Mouse (Mus musculus): Measurements from ENCODE around the gene Runx1. TPM values are rescaled to one million over a fixed set of nuclear protein-coding genes. Genes with fewer than 3 reads are reported as not detected.

Gene Runx1
- polyA plus RNA-seq, 1 experiment from 2014 or later, result 0.59 TPM

DNA sequence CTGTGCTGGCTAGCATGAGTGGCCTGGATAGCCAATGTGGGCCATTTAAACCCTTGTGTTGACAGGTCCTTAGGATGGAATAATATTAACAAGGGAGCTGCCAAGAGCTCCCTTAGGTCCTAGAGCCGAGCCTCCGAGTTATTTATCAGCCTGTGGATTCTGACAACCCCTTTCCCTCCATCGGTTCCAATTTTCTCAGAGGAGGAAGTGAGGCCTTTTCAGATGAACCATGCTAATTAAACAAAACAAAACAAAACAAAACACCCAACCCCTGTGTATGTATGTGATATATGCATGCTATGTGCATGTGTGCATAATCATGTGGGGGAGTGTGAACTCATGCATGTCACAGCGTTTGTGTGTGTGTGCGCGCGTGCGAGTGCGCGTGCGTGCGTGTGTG lies 3.3 kb downstream of the Runx1 start:
- no peak overlapping the region for H3K4me2 ChIP-seq (ENCODE audit: low read length)
- no peaks in the 10 kb centered on the region for H3K27me3 ChIP-seq (ENCODE audit: control insufficient read depth, insufficient read depth, low read depth, low read length)
- no peaks in the 10 kb centered on the region for H3K9me3 ChIP-seq (replicated peaks; ENCODE audit: control insufficient read depth, low read length, poor library complexity, severe bottlenecking)
- H3K4me1 ChIP-seq (ENCODE audit: control insufficient read depth, insufficient read depth, low read length), result no peaks in the 10 kb centered on the region
- WGBS, result 86% methylated on average over 12 of the region's 12 CpGs
- no peak overlapping the region for H3K9ac ChIP-seq (ENCODE audit: low read depth, low read length)
- no peak for ATAC-seq
- H3K36me3 ChIP-seq (ENCODE audit: control insufficient read depth, insufficient read depth, low read length), result no peaks in the 10 kb centered on the region
- no peak overlapping the region for H3K27ac ChIP-seq (ENCODE audit: low read length)
- H3K4me3 ChIP-seq (ENCODE audit: low read depth, low read length), result no peak overlapping the region

DNA sequence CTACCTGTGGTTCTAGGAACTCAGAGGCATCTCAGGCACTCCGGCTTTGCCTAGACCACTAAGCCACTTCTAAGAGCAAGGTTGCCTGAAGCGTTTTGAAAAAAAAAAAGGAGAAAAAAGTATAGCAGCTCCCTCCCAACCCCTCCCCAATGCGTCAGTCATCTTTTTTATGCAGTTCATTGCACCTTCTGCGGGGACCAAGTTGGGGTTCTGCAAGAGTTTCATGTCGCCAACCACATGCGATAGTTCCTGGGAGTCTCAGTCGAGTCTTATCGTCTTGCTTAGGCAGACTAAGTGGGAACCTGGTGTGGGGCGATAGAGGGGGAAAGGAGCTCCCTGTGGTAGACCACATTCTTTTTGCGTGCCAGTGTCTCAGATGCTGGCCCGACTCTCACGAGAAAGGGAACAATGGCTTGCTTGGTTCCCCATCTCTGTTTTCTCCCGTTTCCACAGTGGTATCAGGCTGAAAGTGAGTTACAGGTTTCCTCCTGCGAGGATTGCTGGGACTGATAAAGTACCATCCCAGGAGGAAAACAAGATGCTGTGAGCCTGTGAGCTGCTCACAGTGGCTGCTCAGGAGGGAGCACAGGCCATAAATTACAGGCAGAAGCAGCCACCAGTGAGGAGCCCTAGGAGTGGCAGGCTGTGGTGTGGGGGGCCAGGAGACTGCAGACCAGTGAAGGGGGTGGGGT lies 3.9 kb downstream of the Runx1 start:
- no peak overlapping the region for H3K9ac ChIP-seq (ENCODE audit: low read depth, low read length)
- WGBS, result 69% methylated on average over 14 of the region's 14 CpGs
- no peaks in the 10 kb centered on the region for H3K9me3 ChIP-seq (replicated peaks; ENCODE audit: control insufficient read depth, low read length, poor library complexity, severe bottlenecking)
- H3K4me2 ChIP-seq (ENCODE audit: low read length), result no peak overlapping the region
- no peaks in the 10 kb centered on the region for H3K4me1 ChIP-seq (ENCODE audit: control insufficient read depth, insufficient read depth, low read length)
- H3K4me3 ChIP-seq (ENCODE audit: low read depth, low read length), result no peak overlapping the region
- H3K27me3 ChIP-seq (ENCODE audit: control insufficient read depth, insufficient read depth, low read depth, low read length), result no peaks in the 10 kb centered on the region
- no peak for ATAC-seq
- H3K36me3 ChIP-seq (ENCODE audit: control insufficient read depth, insufficient read depth, low read length), result no peaks in the 10 kb centered on the region
- H3K27ac ChIP-seq (ENCODE audit: low read length), result no peak overlapping the region

DNA sequence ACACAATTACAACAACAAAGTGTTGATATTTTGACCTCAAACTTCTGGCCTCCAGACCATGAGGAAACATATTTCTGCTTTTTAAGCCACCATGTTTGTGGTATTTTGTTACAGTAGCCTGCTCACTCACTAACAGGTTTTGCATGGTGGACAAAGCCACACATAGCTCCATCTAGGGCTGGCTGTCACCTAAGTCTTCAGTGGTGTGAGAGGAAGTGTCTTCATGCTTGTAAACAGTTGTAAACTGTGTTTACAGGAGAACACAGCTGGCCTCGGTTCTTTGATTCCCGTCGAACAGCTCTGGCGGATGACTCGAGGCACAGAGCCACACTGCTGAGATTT lies 4.4 kb downstream of the Runx1 start:
- H3K27me3 ChIP-seq (ENCODE audit: control insufficient read depth, insufficient read depth, low read depth, low read length), result no peaks in the 10 kb centered on the region
- 84% methylated on average over 5 of the region's 5 CpGs for WGBS

DNA sequence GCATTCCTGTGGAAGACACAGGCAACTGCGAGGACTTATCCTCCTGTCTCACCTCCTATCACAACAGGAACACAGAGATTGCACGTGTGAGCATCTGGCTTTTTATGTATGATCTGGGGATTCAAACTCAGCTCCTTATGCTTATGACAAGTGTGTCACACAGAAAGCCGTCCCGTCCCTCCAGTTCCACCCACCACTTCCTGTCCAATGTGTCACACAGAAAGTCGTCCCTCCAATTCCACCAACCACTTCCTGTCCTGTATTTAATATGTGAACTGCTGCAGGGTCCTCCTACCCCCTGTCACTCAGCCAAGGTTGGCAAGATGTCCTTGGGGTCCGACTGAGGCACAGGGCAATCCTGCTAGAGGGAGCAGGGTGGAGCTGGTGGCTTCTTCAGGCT lies 5.5 kb downstream of the Runx1 start:
- no peaks in the 10 kb centered on the region for H3K4me1 ChIP-seq (ENCODE audit: control insufficient read depth, insufficient read depth, low read length)
- no peak overlapping the region for H3K4me2 ChIP-seq (ENCODE audit: low read length)
- WGBS, result 87% methylated on average over 6 of the region's 6 CpGs
- H3K36me3 ChIP-seq (ENCODE audit: control insufficient read depth, insufficient read depth, low read length), result no peaks in the 10 kb centered on the region
- ATAC-seq, result no peak
- no peak overlapping the region for H3K27ac ChIP-seq (ENCODE audit: low read length)
- no peaks in the 10 kb centered on the region for H3K9me3 ChIP-seq (replicated peaks; ENCODE audit: control insufficient read depth, low read length, poor library complexity, severe bottlenecking)
- H3K9ac ChIP-seq (ENCODE audit: low read depth, low read length), result no peak overlapping the region
- no peak overlapping the region for H3K4me3 ChIP-seq (ENCODE audit: low read depth, low read length)
- H3K27me3 ChIP-seq (ENCODE audit: control insufficient read depth, insufficient read depth, low read depth, low read length), result no peaks in the 10 kb centered on the region

More for the DNA sequence above, 4.4 kb downstream of the Runx1 start:
- Histone ChIP-seq H3K4me2 (ENCODE audit: low read length) (no peak overlapping the region), H3K4me3 (ENCODE audit: low read depth, low read length) (no peak overlapping the region), H3K4me1 (ENCODE audit: control insufficient read depth, insufficient read depth, low read length) (no peaks in the 10 kb centered on the region), H3K27ac (ENCODE audit: low read length) (no peak overlapping the region), H3K36me3 (ENCODE audit: control insufficient read depth, insufficient read depth, low read length) (no peaks in the 10 kb centered on the region), H3K9me3 (replicated peaks; ENCODE audit: control insufficient read depth, low read length, poor library complexity, severe bottlenecking) (no peaks in the 10 kb centered on the region), H3K9ac (ENCODE audit: low read depth, low read length) (no peak overlapping the region)
- ATAC-seq, result no peak

DNA sequence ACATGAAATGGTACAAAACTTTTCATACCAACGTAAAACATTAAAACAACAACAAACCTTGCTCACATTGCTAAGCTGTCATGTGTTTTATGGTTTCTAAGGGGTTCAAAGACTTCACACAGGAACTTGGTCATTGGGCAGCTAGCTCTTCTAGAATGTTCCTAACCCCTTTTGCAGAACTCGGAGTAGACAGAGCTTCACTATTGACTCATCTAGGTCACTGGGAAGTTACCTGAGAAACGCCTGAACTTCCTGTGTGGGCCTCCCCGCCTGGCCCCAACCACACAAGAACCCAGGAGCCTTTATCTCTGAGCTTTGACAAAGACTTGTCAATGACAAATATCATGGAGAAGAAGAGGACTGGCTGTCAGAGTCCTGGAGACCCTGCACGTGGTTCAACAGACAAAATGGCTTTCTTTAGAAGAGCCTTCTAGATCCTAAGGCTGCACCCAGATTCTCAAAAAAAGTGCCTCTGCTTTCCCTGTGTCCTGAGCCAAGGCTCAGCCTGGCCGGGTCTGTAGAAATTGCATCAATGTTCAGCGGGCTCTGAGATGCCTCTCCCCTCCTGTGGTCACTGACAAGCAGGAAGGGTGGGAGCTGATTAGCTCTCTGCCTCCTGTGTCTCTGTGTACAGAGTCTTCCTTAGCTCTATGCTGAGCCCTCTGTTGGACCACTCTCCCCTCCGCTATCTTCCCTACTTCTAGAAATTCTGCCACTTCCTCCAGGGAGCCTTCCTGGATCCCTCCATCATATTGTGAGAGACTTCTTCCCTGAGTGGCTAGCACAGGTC lies 7.3 kb downstream of the Runx1 start:
- Histone ChIP-seq H3K4me3 (ENCODE audit: low read depth, low read length) (no peak overlapping the region), H3K27me3 (ENCODE audit: control insufficient read depth, insufficient read depth, low read depth, low read length) (no peaks in the 10 kb centered on the region), H3K36me3 (ENCODE audit: control insufficient read depth, insufficient read depth, low read length) (no peaks in the 10 kb centered on the region), H3K4me1 (ENCODE audit: control insufficient read depth, insufficient read depth, low read length) (no peaks in the 10 kb centered on the region), H3K9me3 (replicated peaks; ENCODE audit: control insufficient read depth, low read length, poor library complexity, severe bottlenecking) (no peaks in the 10 kb centered on the region), H3K27ac (ENCODE audit: low read length) (no peak overlapping the region), H3K9ac (ENCODE audit: low read depth, low read length) (no peak overlapping the region), H3K4me2 (ENCODE audit: low read length) (no peak overlapping the region)
- 86% methylated on average over 8 of the region's 8 CpGs for WGBS
- ATAC-seq, result no peak

DNA sequence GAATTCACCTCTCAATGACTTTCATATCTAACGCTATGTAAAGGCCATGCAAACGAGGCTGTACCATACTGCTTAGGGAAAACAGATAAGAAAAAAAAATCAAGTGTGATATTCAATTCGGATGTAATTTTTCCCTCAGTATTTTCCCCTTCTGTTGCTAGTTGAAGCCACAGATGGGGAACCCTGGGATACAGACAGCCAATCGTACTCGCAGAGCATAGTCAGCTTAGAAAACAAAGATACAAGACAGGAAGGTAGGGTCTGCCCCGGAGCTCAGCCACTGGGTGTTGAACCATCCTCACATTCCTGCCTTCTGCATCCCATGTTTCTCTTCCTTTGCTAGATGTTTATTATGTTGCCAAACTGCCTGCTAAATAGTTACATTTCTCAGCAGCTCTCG lies 9.9 kb downstream of the Runx1 start:
- no peak overlapping the region for H3K4me3 ChIP-seq (ENCODE audit: low read depth, low read length)
- H3K9me3 ChIP-seq (replicated peaks; ENCODE audit: control insufficient read depth, low read length, poor library complexity, severe bottlenecking), result no peaks in the 10 kb centered on the region
- H3K27me3 ChIP-seq (ENCODE audit: control insufficient read depth, insufficient read depth, low read depth, low read length), result no peaks in the 10 kb centered on the region
- H3K4me1 ChIP-seq (ENCODE audit: control insufficient read depth, insufficient read depth, low read length), result no peaks in the 10 kb centered on the region
- WGBS, result 94% methylated on average over 7 of the region's 7 CpGs
- no peak overlapping the region for H3K4me2 ChIP-seq (ENCODE audit: low read length)
- no peak overlapping the region for H3K9ac ChIP-seq (ENCODE audit: low read depth, low read length)
- no peak for ATAC-seq
- H3K36me3 ChIP-seq (ENCODE audit: control insufficient read depth, insufficient read depth, low read length), result no peaks in the 10 kb centered on the region
- H3K27ac ChIP-seq (ENCODE audit: low read length), result no peak overlapping the region

DNA sequence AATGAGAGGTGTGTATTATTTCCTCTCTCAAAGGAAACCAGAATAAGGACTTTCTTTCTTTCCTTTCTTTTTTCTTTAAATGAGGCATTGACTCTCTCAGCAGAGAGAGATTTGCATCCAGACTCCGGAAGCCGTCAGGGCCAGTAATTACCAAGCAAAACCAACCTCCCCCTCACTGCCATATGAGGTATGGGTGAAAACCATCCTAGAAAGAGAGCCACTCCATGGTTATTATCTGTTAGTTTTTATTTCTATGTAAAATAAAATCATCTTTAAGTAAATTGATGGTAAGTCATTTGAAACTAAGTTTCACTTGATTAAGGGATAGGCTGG lies 10.8 kb downstream of the Runx1 start:
- H3K4me3 ChIP-seq (ENCODE audit: low read depth, low read length), result no peak overlapping the region
- no peaks in the 10 kb centered on the region for H3K36me3 ChIP-seq (ENCODE audit: control insufficient read depth, insufficient read depth, low read length)
- ATAC-seq, result no peak
- no peaks in the 10 kb centered on the region for H3K9me3 ChIP-seq (replicated peaks; ENCODE audit: control insufficient read depth, low read length, poor library complexity, severe bottlenecking)
- 71% methylated on average over 2 of the region's 2 CpGs for WGBS
- H3K4me2 ChIP-seq (ENCODE audit: low read length), result no peak overlapping the region
- H3K9ac ChIP-seq (ENCODE audit: low read depth, low read length), result no peak overlapping the region
- H3K27ac ChIP-seq (ENCODE audit: low read length), result no peak overlapping the region
- H3K4me1 ChIP-seq (ENCODE audit: control insufficient read depth, insufficient read depth, low read length), result no peaks in the 10 kb centered on the region
- H3K27me3 ChIP-seq (ENCODE audit: control insufficient read depth, insufficient read depth, low read depth, low read length), result no peaks in the 10 kb centered on the region

DNA sequence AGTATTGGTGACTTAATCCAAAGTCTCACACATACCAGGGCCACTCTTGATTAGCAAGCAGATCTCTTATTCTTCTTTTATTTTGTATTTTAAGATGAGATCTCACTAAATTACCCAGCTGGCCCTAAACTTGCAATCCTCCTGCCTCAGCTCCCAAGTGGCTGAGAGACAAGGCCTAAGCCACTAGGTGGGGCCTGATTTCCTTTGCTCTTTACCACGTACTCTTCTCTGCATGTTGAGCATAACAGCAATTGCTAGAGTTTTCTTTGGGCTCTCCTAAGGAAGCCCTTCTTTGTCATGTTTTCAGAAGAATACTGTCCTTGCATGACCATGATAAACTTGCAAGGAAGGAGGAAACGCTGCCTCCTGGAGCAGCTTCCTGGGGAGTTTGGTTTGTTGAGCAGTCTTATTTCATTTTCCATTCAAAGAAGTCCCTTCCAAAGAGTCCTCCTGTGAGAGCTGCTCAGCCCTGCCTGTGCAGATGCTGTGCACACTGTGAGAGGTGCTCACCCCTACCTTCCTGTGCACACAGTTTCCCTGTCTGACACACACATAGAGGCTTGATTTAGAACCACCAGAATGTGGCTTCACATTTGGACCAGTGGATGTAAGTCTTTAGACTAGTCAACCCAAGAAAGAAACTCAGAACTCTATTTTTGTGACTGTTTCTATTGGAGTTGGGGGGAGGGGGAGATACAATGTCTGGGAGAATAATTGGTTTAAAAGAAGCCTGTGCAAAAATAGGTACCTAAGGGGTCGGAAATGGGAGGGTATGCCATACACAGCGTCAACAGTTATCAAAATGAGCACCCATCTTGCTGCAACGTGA lies 11.4 kb downstream of the Runx1 start:
- no peaks in the 10 kb centered on the region for H3K4me1 ChIP-seq (ENCODE audit: control insufficient read depth, insufficient read depth, low read length)
- 72% methylated on average over 5 of the region's 5 CpGs for WGBS
- no peak overlapping the region for H3K4me2 ChIP-seq (ENCODE audit: low read length)
- no peaks in the 10 kb centered on the region for H3K9me3 ChIP-seq (replicated peaks; ENCODE audit: control insufficient read depth, low read length, poor library complexity, severe bottlenecking)
- no peaks in the 10 kb centered on the region for H3K27me3 ChIP-seq (ENCODE audit: control insufficient read depth, insufficient read depth, low read depth, low read length)
- H3K4me3 ChIP-seq (ENCODE audit: low read depth, low read length), result no peak overlapping the region
- H3K9ac ChIP-seq (ENCODE audit: low read depth, low read length), result no peak overlapping the region
- no peak for ATAC-seq
- no peak overlapping the region for H3K27ac ChIP-seq (ENCODE audit: low read length)
- no peaks in the 10 kb centered on the region for H3K36me3 ChIP-seq (ENCODE audit: control insufficient read depth, insufficient read depth, low read length)

DNA sequence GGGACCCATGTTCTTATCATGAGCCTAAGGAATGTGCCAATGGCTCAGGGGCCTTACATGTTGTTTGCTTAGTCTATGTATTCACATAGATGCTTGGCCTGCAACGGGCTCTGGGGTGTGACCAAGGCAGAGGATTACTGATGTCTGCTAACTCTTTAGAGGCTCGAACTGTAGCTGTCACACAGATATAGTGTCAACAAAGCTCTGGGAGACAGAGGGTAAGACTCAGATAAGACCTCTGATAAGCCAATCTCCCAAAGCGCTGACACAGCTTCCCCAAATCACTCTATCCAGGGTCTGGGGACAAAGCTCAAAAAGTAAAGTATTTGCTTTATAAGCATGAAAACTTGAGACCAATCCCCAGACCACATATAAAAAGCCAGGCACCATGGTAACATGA lies 13.5 kb downstream of the Runx1 start:
- 77% methylated on average over 3 of the region's 3 CpGs for WGBS
- Histone ChIP-seq H3K27me3 (ENCODE audit: control insufficient read depth, insufficient read depth, low read depth, low read length) (no peaks in the 10 kb centered on the region), H3K4me1 (ENCODE audit: control insufficient read depth, insufficient read depth, low read length) (no peaks in the 10 kb centered on the region), H3K27ac (ENCODE audit: low read length) (no peak overlapping the region), H3K9me3 (replicated peaks; ENCODE audit: control insufficient read depth, low read length, poor library complexity, severe bottlenecking) (no peaks in the 10 kb centered on the region), H3K9ac (ENCODE audit: low read depth, low read length) (no peak overlapping the region), H3K4me2 (ENCODE audit: low read length) (no peak overlapping the region), H3K36me3 (ENCODE audit: control insufficient read depth, insufficient read depth, low read length) (no peaks in the 10 kb centered on the region), H3K4me3 (ENCODE audit: low read depth, low read length) (no peak overlapping the region)
- no peak for ATAC-seq
